Mouse (Mus musculus) midbrain, embryonic 14.5 days (tissue): Measurements from ENCODE around the gene Alkbh4. TPM values are rescaled to one million over a fixed set of nuclear protein-coding genes. Genes with fewer than 3 reads are reported as not detected.

ENCODE experiments used
- ATAC-seq: fragments of 200-750 bp; cut with Nextera tagmentation; 2 replicates; pipeline ENCODE4 v1.8.0; 2017; ENCODE audit warnings: moderate number of reproducible peaks, moderate library complexity; ENCODE audit not compliant: low FRiP score, low TSS enrichment
- DNase-seq: peaks from one replicate; pipeline ENCODE4 v3.0.0-alpha.2; 2015
- H3K27ac ChIP-seq: fragments of 300-500 bp; sonication (generic); replicated peaks from 2 replicates; pipeline ENCODE4 v1.5.1; 2014; ENCODE audit warnings: mild to moderate bottlenecking, low read depth, low read length, moderate library complexity
- H3K27me3 ChIP-seq: fragments of 300-500 bp; sonication (generic); 2 replicates; pipeline ENCODE4 v1.6.1; 2014; ENCODE audit warnings: low read length, control low read depth, mixed read lengths; ENCODE audit not compliant: control insufficient read depth, insufficient read depth
- H3K36me3 ChIP-seq: fragments of 300-500 bp; sonication (generic); 2 replicates; pipeline ENCODE4 v1.6.1; 2014; ENCODE audit warnings: low read length, control low read depth; ENCODE audit not compliant: control insufficient read depth, insufficient read depth
- H3K4me1 ChIP-seq: fragments of 300-500 bp; sonication (generic); 2 replicates; pipeline ENCODE4 v1.6.1; 2014; ENCODE audit warnings: mild to moderate bottlenecking, antibody characterized with exemption, low read length, control low read depth; ENCODE audit not compliant: control insufficient read depth, insufficient read depth
- H3K4me2 ChIP-seq: fragments of 300-500 bp; sonication (generic); 2 replicates; pipeline ENCODE4 v1.6.1; 2014; ENCODE audit warnings: mild to moderate bottlenecking, low read length, moderate library complexity
- H3K4me3 ChIP-seq: fragments of 300-500 bp; sonication (generic); replicated peaks from 2 replicates; pipeline ENCODE4 v1.5.1; 2014; ENCODE audit warnings: low read depth, low read length
- H3K9ac ChIP-seq: fragments of 300-500 bp; sonication (generic); replicated peaks from 2 replicates; pipeline ENCODE4 v1.6.1; 2014; ENCODE audit warnings: mild to moderate bottlenecking, low read length, moderate library complexity
- H3K9me3 ChIP-seq: fragments of 300-500 bp; sonication (generic); 2 replicates; pipeline ENCODE4 v1.6.1; 2016; ENCODE audit warnings: low read length, control low read depth, mixed read lengths; ENCODE audit not compliant: control insufficient read depth
- WGBS: fragments of 180-500 bp; shearing (Covaris S2); extraction: QIAGEN DNeasy Blood & Tissue Kit; methylation state at CpG from one replicate; pipeline ENCODE4 v1.1.7; 2014; 5-methylcytosine and 5-hydroxymethylcytosine counted together
- polyA plus RNA-seq: library from polyadenylated mRNA; unstranded; fragments of >200 nt; fragmentation: Nextera tagmentation; extraction: Ambion mirVana; gene quantifications from 2 replicates; pipeline ENCODE4 v1.2.1, GENCODE M21; 2014

Gene Alkbh4
- polyA plus RNA-seq, 1 experiment from 2014 or later = 16.8 TPM

DNA sequence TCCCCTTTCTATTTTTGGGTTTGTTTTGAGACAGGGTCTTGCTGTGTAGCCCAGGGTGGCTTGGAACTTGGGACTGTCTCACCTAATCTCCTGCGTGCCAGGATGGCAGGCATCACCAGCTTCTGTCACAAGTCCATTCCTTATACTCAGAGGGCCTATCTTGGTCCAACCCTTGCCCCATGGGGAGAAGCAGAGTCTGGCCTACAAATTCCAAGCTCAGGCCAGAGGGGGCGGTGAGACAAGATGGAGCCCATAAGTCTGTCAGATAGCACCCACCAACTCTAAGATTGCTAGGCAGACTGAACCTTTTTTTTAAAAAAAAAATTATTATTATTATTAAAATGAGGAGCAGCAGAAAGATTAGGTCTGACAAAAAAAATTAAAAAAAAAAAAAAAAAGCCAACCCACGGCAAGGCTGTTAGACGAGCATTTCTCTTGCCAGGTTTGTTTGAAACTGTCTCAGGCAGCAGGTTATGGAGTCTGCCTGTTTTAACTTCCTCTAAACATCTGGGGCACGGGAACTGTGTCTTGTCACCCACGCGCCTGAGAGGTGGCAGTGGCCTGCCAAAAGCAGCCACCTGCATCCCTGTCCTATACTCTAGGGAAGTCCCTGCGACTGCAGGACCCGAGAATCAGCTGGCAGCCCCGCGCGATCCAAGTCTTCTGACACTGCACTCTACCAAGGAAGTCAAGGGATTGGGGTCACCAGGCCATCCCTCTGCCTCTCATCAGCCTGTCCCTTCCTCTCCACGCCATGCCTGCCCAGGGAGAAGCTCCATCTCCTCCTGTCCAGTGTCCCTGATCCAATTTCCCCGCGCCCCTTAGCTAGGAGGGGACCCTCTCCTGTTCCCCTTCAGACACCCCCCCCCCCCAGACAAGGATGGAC, 33.9 kb downstream of the Alkbh4 start:
- DNase-seq (peak; percentile 59), ATAC-seq (peak; percentile 51)
- Histone ChIP-seq H3K9me3 (no peaks in the 10 kb centered on the region), H3K27me3 (no peaks in the 10 kb centered on the region), H3K4me2 (peak overlapping the region; percentile 93), H3K9ac (peak overlapping the region; percentile 68), H3K36me3 (peaks cover 12% of the 10 kb centered on the region; the same call in 1 of the 2 replicates), H3K4me1 (peaks cover 17% of the 10 kb centered on the region; the same call in 1 of the 2 replicates), H3K4me3 (peak overlapping the region; percentile 58), H3K27ac (peak overlapping the region; percentile 79)
- 12% methylated on average over 15 of the region's 15 CpGs for WGBS

DNA sequence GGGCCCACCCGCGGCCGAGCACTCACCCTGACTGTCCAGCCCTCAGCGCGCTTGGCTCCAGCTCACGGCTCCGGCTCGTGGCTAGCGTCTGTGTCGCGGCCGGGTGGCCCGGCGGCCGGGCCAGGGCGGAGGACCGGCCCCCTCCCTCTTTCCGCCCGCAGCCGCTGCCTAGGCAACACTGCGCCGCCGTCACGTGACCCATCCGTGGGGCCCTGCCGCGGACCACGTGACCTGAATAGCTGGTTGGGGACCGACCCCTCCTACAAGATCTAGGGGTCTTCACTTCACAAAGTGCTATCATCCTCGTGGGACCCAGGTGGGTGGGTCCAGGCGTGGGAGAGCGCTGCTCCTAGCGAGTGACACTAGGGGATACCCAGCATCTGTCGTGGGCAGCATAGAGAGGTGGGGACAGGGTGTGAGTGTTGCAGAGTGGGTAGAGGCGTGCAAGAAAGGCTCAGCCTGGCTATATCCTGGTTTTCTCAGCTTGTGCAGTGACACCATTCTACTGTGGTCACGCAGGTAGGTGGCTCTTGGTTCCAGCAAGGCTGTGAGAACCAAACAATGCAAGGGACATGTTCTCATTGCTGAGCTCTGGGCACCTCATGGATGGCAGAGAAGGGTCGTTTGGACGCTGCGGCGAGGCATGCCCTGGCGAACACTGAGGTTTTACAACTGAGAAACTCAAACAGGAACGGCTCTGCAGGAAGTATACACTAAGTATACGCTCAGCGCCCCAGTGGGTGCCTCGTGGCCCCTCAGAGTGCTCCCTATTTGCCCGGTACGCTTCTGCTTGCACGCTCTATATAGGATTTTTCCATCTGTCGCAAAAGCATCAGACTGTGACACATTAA, 34.8 kb downstream of the Alkbh4 start, which contains the start of gene Orai2:
Gene Orai2, minus strand, starts transcription at position 202 of the 851 bp plus-strand sequence.
- Histone ChIP-seq H3K9me3 (no peaks in the 10 kb centered on the region), H3K27ac (peak within 1 kb of the TSS; percentile 79), H3K27me3 (no peaks in the 10 kb centered on the region), H3K9ac (peak within 1 kb of the TSS; percentile 68), H3K4me2 (peak within 1 kb of the TSS; percentile 93), H3K4me3 (peak within 1 kb of the TSS; percentile 58), H3K4me1 (peaks cover 17% of the 10 kb centered on the region; the same call in 1 of the 2 replicates), H3K36me3 (peaks cover 6% of the 10 kb centered on the region; the same call in 1 of the 2 replicates)
- ATAC-seq (peak; percentile 89), DNase-seq (peak; percentile 94)
- WGBS = 2% methylated on average over 47 of the region's 49 CpGs

DNA sequence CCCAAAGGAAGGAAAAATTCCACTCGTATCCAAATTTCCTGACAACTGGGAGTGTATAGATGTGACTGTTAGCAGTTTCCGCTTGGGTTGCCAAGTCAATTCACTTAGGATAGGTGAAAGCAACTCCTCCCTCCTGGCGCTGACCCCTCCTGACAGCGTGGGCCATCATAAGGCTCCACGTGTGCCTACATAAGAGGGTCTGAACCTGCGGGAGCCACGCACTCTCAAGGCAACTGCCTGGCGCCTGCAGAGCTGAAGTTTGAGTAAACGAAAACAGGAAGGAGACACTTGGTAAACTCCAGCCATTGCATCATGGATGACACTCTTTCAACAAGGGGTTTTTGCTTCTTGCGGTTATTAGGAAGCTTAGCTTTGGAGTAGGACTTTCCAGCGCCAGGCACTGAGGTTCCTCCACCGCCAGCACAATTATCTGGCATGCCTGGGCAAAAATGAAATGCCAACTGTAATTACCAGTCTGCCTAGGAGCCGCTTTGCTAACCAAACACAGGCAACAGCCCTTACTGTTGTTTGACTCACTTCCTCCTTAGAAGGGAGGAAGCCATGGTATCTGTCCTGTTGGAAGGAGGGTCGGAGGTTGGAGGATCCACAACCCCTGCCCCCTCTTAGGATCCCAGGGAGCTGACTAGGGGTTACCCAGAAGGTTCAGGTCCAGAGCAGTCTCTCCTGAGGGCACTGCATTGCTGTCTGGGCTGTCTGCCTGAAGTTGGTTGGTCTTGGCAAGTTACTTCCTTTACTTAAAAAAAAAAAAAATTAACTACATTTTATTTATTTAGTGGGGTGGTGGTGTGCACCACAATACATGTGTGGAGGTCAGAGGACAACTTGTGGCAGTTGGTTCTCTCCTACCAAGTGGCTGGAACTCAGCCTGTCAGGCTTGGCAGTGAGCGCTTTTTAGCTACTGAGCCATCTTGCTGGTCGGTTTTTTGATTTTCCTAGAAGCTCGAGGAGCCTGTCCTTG, 35.7 kb downstream of the Alkbh4 start:
- Histone ChIP-seq H3K4me2 (peak overlapping the region; percentile 93), H3K27me3 (no peaks in the 10 kb centered on the region), H3K4me3 (peak overlapping the region; percentile 58), H3K36me3 (peaks cover 3% of the 10 kb centered on the region; the same call in 1 of the 2 replicates), H3K27ac (0 out of 2 replicates have a peak overlapping the region, but pooled peaks have one; percentile 79), H3K9me3 (no peaks in the 10 kb centered on the region), H3K9ac (peak overlapping the region; percentile 68; the same call in 1 of the 2 replicates), H3K4me1 (peaks cover 17% of the 10 kb centered on the region; the same call in 1 of the 2 replicates)
- peak; percentile 9 for DNase-seq
- ATAC-seq = no peak
- 40% methylated on average over 17 of the region's 17 CpGs for WGBS

DNA sequence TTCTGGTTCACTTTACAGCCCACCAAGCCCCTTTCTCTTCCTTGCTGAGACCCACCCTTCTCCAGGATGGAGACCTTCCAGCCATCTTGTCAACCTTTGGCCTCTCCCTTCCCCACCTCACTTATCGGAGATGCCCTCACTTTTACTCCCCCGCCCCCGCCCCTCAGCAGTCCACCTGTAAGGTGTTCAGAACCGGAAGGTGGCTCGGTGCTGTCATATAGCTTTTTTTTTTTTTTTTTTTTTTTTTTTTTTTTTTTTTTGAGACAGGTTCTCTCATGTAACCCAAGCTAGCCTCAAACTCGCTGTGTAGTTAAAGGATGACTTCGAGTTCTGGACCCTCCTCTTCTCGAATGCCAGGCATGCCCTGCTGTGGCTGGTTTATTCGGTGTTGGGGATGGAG, 37.0 kb downstream of the Alkbh4 start:
- H3K27ac ChIP-seq = no peak overlapping the region
- WGBS = 78% methylated on average over 9 of the region's 9 CpGs
- no peak overlapping the region for H3K9ac ChIP-seq
- no peaks in the 10 kb centered on the region for H3K9me3 ChIP-seq
- no peaks in the 10 kb centered on the region for H3K27me3 ChIP-seq
- peaks cover 17% of the 10 kb centered on the region; the same call in 1 of the 2 replicates for H3K4me1 ChIP-seq
- H3K36me3 ChIP-seq = peaks cover 8% of the 10 kb centered on the region
- H3K4me2 ChIP-seq = no peak overlapping the region
- ATAC-seq (no peak), DNase-seq (no peak)
- H3K4me3 ChIP-seq = no peak overlapping the region

DNA sequence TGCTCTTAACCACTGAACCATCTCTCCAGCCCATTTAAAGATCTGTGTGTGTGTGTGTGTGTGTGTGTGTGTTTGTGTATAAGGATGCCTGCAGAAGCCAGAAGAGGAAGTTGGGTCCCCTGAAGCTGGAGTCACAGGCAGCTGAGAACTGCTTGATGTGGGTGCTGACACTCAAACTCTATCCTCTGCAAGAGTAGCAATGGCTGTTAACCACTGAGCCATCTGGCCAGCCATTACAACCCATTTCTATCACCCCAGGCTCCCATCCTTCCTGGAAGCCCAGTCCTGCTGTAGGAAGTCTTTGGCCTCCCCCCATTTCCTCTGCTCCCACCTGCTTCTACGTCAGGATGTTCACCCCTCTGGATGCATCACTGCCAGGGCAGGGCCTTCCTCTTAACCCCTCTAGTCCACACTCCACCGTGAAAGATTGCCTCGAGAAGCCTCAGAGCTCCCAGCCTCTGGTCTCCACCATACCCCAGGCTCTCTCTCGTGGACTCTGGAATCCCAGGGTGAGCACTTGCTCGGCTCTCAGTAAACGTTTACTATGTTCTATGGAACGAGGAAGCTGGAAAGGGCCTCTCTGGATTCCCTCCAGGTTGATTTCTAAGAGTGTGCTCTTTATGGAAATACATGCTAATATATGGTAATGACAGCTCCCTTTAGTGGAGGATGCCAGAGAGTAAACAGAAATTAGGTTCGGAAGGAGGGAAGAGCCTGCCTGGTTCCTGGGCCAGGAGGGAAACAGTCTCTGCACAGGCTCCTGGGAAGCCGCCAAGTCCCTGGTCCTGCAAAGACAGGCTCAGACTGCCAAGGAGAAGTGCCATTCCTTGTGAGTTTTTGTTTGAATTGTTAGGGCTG, 37.9 kb downstream of the Alkbh4 start:
- DNase-seq (peak; percentile 66), ATAC-seq (0 out of 2 replicates have a peak, but pooled peaks have one; percentile 19)
- no peaks in the 10 kb centered on the region for H3K9me3 ChIP-seq
- WGBS = 39% methylated on average over 9 of the region's 9 CpGs
- H3K4me2 ChIP-seq = no peak overlapping the region
- H3K4me3 ChIP-seq = no peak overlapping the region
- H3K36me3 ChIP-seq = peaks cover 12% of the 10 kb centered on the region
- peaks cover 17% of the 10 kb centered on the region; the same call in 1 of the 2 replicates for H3K4me1 ChIP-seq
- no peaks in the 10 kb centered on the region for H3K27me3 ChIP-seq
- no peak overlapping the region for H3K9ac ChIP-seq
- peak overlapping the region; percentile 43; the same call in 1 of the 2 replicates for H3K27ac ChIP-seq

DNA sequence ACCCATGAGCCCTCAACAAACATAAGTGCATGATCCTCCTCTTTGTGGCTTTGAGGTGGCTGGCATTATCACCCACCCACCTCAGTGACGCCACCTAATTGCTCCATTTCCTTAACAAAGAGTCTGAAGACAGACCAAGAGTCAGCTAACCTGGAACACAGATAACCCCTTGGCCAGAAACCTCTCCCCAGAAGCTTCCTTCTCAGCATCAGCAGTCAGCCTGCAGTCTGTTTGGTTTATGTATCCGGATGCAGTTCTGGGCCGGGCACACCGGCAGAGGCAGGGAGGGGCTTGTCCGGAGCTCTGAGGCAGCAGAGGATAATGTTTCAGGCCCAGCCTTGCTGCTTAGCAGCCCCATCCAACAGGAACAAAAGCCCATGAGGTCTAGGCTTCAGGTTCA, 43.6 kb downstream of the Alkbh4 start:
- no peak overlapping the region for H3K27ac ChIP-seq
- no peaks in the 10 kb centered on the region for H3K9me3 ChIP-seq
- H3K36me3 ChIP-seq = peaks cover 60% of the 10 kb centered on the region
- no peaks in the 10 kb centered on the region for H3K27me3 ChIP-seq
- DNase-seq = no peak
- no peak overlapping the region for H3K4me2 ChIP-seq
- no peak overlapping the region for H3K4me3 ChIP-seq
- no peak for ATAC-seq
- WGBS = 83% methylated on average over 5 of the region's 5 CpGs
- H3K9ac ChIP-seq = no peak overlapping the region
- no peaks in the 10 kb centered on the region for H3K4me1 ChIP-seq

DNA sequence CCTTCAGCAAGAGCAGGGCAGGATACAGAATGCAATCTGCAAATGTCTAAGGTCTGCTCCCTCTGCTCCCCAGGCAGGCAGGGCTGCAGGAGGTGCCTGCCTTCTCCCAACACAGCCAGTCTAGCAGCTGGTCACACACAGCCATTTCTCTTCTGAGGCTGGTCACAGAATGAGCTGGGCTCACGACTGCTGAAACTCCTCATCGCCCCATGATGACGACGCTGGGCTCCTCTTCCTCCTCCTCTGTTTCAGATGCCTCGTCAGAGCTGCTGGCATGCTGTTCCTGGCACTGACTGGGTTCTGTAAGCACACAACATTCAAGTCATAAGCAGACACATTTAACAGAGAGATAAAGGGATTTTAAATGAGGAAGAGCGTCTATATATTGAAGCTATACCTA, 45.3 kb downstream of the Alkbh4 start:
- H3K27me3 ChIP-seq = no peaks in the 10 kb centered on the region
- no peak overlapping the region for H3K9ac ChIP-seq
- 93% methylated on average over 6 of the region's 6 CpGs for WGBS
- DNase-seq = no peak
- H3K4me2 ChIP-seq = no peak overlapping the region
- H3K4me1 ChIP-seq = no peaks in the 10 kb centered on the region
- no peak overlapping the region for H3K4me3 ChIP-seq
- peaks cover 75% of the 10 kb centered on the region for H3K36me3 ChIP-seq
- no peaks in the 10 kb centered on the region for H3K9me3 ChIP-seq
- no peak for ATAC-seq
- no peak overlapping the region for H3K27ac ChIP-seq
